Mouse (Mus musculus) fibroblast of lung, adult 2 months (primary cell): Measurements from ENCODE around the gene Olfr547.

ENCODE experiments used
- DNase-seq: peaks from one replicate; pipeline ENCODE4 v3.0.0-alpha.2; 2011; ENCODE audit warnings: low read depth

Olfr547 gene

GRCm38 (mm10) chr7:102566219-102566618 lies 31.7 kb downstream of the Olfr547 start:
- no peak for DNase-seq

- DNase-seq = no peak
Observed at GRCm38 (mm10) chr7:102571142-102571541, 36.6 kb downstream of the Olfr547 start, which contains the start of gene Olfr550. TSS of gene Olfr550 (plus strand) at chr7:102571442.

DNA sequence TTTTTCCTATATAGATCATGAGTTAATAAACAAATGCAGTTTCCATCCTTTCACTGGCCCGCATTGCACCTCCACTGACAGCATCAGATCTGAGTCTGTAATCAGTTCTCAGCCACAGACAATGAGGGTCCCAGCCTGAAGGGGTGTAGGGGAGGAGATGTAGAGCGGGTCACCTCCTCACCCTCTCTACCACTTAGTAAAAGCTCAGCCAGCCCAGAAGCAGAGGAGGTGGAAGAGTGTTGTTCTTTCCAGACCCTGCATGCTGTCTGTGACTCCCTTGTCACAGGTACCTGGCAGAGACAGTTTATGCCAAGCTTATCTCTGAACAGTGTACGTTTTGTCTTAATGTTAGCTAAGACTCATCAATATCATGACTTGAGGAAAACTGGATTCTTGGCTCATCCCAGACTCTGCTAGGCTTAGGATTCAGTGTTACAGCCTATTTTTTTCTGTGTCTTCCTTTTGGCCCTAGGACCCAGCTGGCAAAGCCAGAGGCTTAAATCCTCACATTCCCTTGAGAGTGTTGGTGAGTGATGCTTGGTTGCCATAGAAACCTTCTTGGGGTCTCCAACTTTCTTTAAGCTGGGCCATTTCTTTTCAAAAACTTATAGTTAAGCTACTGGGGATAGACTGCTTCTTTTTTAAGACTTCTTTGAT lies 38.8 kb downstream of the Olfr547 start:
- DNase-seq = no peak

DNA sequence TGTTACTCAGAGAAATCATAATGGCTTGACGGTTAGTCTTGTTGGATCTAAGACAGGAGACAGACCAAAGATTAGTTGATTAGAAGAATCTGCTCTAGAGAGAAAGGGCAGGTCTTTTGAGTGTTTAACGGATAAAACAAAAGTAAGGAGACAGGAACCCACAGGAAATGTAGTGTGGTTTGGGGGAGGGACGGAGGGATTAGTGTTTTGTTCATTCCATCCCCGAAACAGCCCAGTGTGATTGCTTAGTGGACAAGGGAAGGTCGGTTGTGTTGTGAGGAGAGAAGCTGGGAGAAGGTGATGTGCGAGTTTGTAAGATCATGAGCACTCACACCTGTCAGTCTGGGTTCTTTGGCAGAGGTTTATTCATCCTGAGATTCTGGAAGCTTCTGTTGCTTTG lies 41.4 kb downstream of the Olfr547 start:
- no peak for DNase-seq
